Mouse (Mus musculus) stomach, embryonic 16.5 days (tissue): ENCODE measurements around the gene Wdr92. TPM values are rescaled to one million over a fixed set of nuclear protein-coding genes. Genes with fewer than 3 reads are reported as not detected.
"Not testable (repeated sequence)": the region's sequence is repeated elsewhere in the genome, so short reads cannot be mapped to it uniquely, and the experiment has no call there.

ENCODE experiments used
- ATAC-seq: fragments of 200-750 bp; cut with Nextera tagmentation; 2 replicates; pipeline ENCODE4 v1.8.0; 2017; ENCODE audit warnings: moderate number of reproducible peaks, moderate TSS enrichment; ENCODE audit not compliant: insufficient read depth, low FRiP score
- H3K27ac ChIP-seq: fragments of 300-500 bp; sonication (generic); 2 replicates; pipeline ENCODE4 v1.5.1; 2014; ENCODE audit warnings: low read length
- H3K27me3 ChIP-seq: fragments of 300-500 bp; sonication (generic); 2 replicates; pipeline ENCODE4 v1.6.1; 2014; ENCODE audit warnings: low read length, control low read depth, mixed read lengths; ENCODE audit not compliant: control insufficient read depth, insufficient read depth
- H3K36me3 ChIP-seq: fragments of 300-500 bp; sonication (generic); 2 replicates; pipeline ENCODE4 v1.6.1; 2014; ENCODE audit warnings: low read length; ENCODE audit not compliant: control insufficient read depth, insufficient read depth
- H3K4me1 ChIP-seq: fragments of 300-500 bp; sonication (generic); 2 replicates; pipeline ENCODE4 v1.6.1; 2014; ENCODE audit warnings: low read length, control low read depth, mixed read lengths; ENCODE audit not compliant: control insufficient read depth, insufficient read depth
- H3K4me2 ChIP-seq: fragments of 300-500 bp; sonication (generic); 2 replicates; pipeline ENCODE4 v1.6.1; 2014; ENCODE audit warnings: low read depth, low read length, mixed read lengths
- H3K4me3 ChIP-seq: fragments of 300-500 bp; sonication (generic); replicated peaks from 2 replicates; pipeline ENCODE4 v1.5.1; 2014; ENCODE audit warnings: mild to moderate bottlenecking, low read length
- H3K9ac ChIP-seq: fragments of 300-500 bp; sonication (generic); 2 replicates; pipeline ENCODE4 v1.6.1; 2014; ENCODE audit warnings: low read length
- H3K9me3 ChIP-seq: fragments of 300-500 bp; sonication (generic); replicated peaks from 2 replicates; pipeline ENCODE4 v1.6.1; 2016; ENCODE audit warnings: low read length, control low read depth; ENCODE audit not compliant: control insufficient read depth
- WGBS: fragments of 180-500 bp; shearing (Covaris S2); extraction: QIAGEN DNeasy Blood & Tissue Kit; methylation state at CpG from one replicate; pipeline ENCODE4 v1.1.7; 2014; 5-methylcytosine and 5-hydroxymethylcytosine counted together
- polyA plus RNA-seq: library from polyadenylated mRNA; unstranded; fragments of >200 nt; fragmentation: Nextera tagmentation; extraction: Ambion mirVana; gene quantifications from 2 replicates; pipeline ENCODE4 v1.2.1, GENCODE M21; 2015

The Wdr92 gene
- polyA plus RNA-seq, 1 experiment from 2014 or later: 26.4 TPM

GRCm38 (mm10) chr11:17232792-17233191 is 50.9 kb downstream of the Wdr92 start:
- no peaks in the 10 kb centered on the region for H3K4me1 ChIP-seq
- H3K9ac ChIP-seq: no peak overlapping the region
- H3K4me2 ChIP-seq: no peak overlapping the region
- no peaks in the 10 kb centered on the region for H3K36me3 ChIP-seq
- no peaks in the 10 kb centered on the region for H3K9me3 ChIP-seq
- ATAC-seq: no peak
- no peak overlapping the region for H3K4me3 ChIP-seq
- WGBS: 58% methylated on average over 5 of the region's 5 CpGs
- no peaks in the 10 kb centered on the region for H3K27me3 ChIP-seq
- H3K27ac ChIP-seq: no peak overlapping the region

- Histone ChIP-seq H3K9me3 (no peaks in the 10 kb centered on the region), H3K9ac (no peak overlapping the region), H3K27me3 (no peaks in the 10 kb centered on the region), H3K27ac (no peak overlapping the region), H3K4me3 (no peak overlapping the region), H3K36me3 (no peaks in the 10 kb centered on the region), H3K4me2 (no peak overlapping the region), H3K4me1 (no peaks in the 10 kb centered on the region)
- 73% methylated on average over 5 of the region's 5 CpGs for WGBS
- ATAC-seq: no peak
These were observed 54.6 kb downstream of the Wdr92 start for GRCm38 (mm10) chr11:17236449-17237037.

- not testable (repeated sequence) for H3K4me2 ChIP-seq, H3K27me3 ChIP-seq, H3K4me1 ChIP-seq, H3K9me3 ChIP-seq, H3K36me3 ChIP-seq, H3K27ac ChIP-seq, ATAC-seq, H3K4me3 ChIP-seq, H3K9ac ChIP-seq
- WGBS: 89% methylated on average over 5 of the region's 5 CpGs
These were observed 56.7 kb downstream of the Wdr92 start for GRCm38 (mm10) chr11:17238598-17238997.

GRCm38 (mm10) chr11:17248715-17249114 is 66.8 kb downstream of the Wdr92 start:
- no peak overlapping the region for H3K4me2 ChIP-seq
- no peak overlapping the region for H3K4me3 ChIP-seq
- ATAC-seq: no peak
- no peaks in the 10 kb centered on the region for H3K4me1 ChIP-seq
- H3K36me3 ChIP-seq: no peaks in the 10 kb centered on the region
- H3K27me3 ChIP-seq: no peaks in the 10 kb centered on the region
- no peaks in the 10 kb centered on the region for H3K9me3 ChIP-seq
- no peak overlapping the region for H3K9ac ChIP-seq
- no peak overlapping the region for H3K27ac ChIP-seq

GRCm38 (mm10) chr11:17256813-17257365 is 75.0 kb downstream of the Wdr92 start:
- H3K27me3 ChIP-seq: no peaks in the 10 kb centered on the region
- peak overlapping the region; percentile 61 for H3K4me2 ChIP-seq
- no peak overlapping the region for H3K27ac ChIP-seq
- peak overlapping the region; percentile 92 for H3K9ac ChIP-seq
- peak; percentile 42; the same call in 1 of the 2 replicates for ATAC-seq
- no peaks in the 10 kb centered on the region for H3K36me3 ChIP-seq
- H3K9me3 ChIP-seq: no peaks in the 10 kb centered on the region
- H3K4me1 ChIP-seq: 0 out of 2 replicates have a peak, but pooled peaks cover 5% of the 10 kb centered on the region
- H3K4me3 ChIP-seq: peak overlapping the region; percentile 94
- WGBS: 51% methylated on average over 8 of the region's 8 CpGs

GRCm38 (mm10) chr11:17257443-17257842 is 75.5 kb downstream of the Wdr92 start, which contains the start of gene C1d:
TSS of gene C1d (plus strand) at chr11:17257579.
- under 1% methylated on average over 33 of the region's 33 CpGs for WGBS
- Histone ChIP-seq H3K4me2 (peak within 1 kb of the TSS; percentile 78), H3K27me3 (no peaks in the 10 kb centered on the region), H3K4me1 (0 out of 2 replicates have a peak, but pooled peaks cover 5% of the 10 kb centered on the region), H3K4me3 (peak within 1 kb of the TSS; percentile 94), H3K27ac (peak within 1 kb of the TSS; percentile 92), H3K36me3 (no peaks in the 10 kb centered on the region), H3K9ac (peak within 1 kb of the TSS; percentile 92), H3K9me3 (no peaks in the 10 kb centered on the region)
- peak; percentile 94 for ATAC-seq

- Histone ChIP-seq H3K9me3 (no peaks in the 10 kb centered on the region), H3K4me3 (peak overlapping the region; percentile 94), H3K4me2 (peak overlapping the region; percentile 78), H3K4me1 (0 out of 2 replicates have a peak, but pooled peaks cover 5% of the 10 kb centered on the region), H3K9ac (peak overlapping the region; percentile 92), H3K27me3 (no peaks in the 10 kb centered on the region), H3K27ac (peak overlapping the region; percentile 92), H3K36me3 (no peaks in the 10 kb centered on the region)
- ATAC-seq: 0 out of 2 replicates have a peak, but pooled peaks have one; percentile 19
- under 1% methylated on average over 17 of the region's 17 CpGs for WGBS
These were observed 76.0 kb downstream of the Wdr92 start for GRCm38 (mm10) chr11:17257861-17258260.

- no peaks in the 10 kb centered on the region for H3K9me3 ChIP-seq
- no peaks in the 10 kb centered on the region for H3K27me3 ChIP-seq
- H3K4me3 ChIP-seq: no peak overlapping the region
- whole genome bisulfite sequencing: 90% methylated on average over 4 of the region's 4 CpGs
- no peak for ATAC-seq
- H3K4me2 ChIP-seq: no peak overlapping the region
- no peak overlapping the region for H3K9ac ChIP-seq
- no peaks in the 10 kb centered on the region for H3K4me1 ChIP-seq
- H3K36me3 ChIP-seq: no peaks in the 10 kb centered on the region
- H3K27ac ChIP-seq: no peak overlapping the region
These were observed 85.3 kb downstream of the Wdr92 start for GRCm38 (mm10) chr11:17267176-17267575.

GRCm38 (mm10) chr11:17268801-17269200 is 86.9 kb downstream of the Wdr92 start:
- H3K9ac ChIP-seq: no peak overlapping the region
- no peak overlapping the region for H3K4me2 ChIP-seq
- H3K4me1 ChIP-seq: no peaks in the 10 kb centered on the region
- H3K36me3 ChIP-seq: no peaks in the 10 kb centered on the region
- WGBS: 69% methylated on average over 1 of the region's 1 CpGs
- H3K27ac ChIP-seq: no peak overlapping the region
- H3K27me3 ChIP-seq: no peaks in the 10 kb centered on the region
- H3K9me3 ChIP-seq: no peaks in the 10 kb centered on the region
- ATAC-seq: no peak
- no peak overlapping the region for H3K4me3 ChIP-seq
